Mouse (Mus musculus) right cerebral cortex, postnatal 4 days (tissue): ENCODE measurements around the gene Gm12184.
"Not testable (repeated sequence)": the region's sequence is repeated elsewhere in the genome, so short reads cannot be mapped to it uniquely, and the experiment has no call there.

ENCODE experiments used
- DNase-seq: peaks from one replicate; pipeline ENCODE4 v3.0.0-alpha.2; 2022

Gm12184 gene

DNA sequence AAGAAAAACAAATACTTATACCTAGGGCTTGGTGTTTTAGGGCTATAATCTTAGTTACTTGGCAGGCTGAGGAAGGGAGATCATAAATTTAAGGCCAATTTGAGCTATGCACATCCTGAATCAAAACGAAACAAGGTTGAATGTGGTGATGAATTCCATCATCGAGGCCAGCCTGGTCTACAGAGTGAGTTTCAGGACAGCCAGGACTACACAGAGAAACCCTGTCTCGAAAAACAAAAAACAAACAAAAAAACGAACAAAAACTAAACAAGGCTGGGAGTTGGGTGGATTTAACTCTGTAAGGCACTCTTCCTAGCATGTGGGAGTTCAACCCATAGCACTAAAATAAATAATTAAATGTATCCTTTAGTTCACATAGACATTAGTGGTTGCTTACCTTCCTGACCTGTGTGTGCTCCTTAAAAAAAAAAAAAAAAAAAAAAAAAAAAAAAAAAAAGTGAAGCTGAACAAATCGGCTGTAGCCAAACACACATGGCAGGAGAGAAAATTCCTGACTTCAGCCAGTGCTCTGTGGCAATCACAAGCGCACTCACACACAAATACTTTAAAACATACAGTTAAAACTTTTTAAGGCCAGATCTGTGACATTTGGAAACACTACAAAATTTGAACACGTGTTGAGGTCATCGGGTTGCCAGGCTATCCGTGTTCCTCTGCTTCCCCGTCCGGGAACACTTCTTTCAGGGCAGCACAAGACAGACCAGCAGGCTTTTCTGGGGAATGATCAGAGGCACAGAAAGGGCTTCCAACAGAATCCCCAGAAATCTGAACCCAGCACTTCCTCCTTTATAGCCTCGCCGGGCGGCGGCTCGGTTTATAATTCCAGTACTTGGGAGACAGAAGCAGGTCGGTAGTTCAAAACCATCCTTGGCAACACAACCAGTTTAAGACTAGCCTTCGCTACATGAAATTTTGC, 27.2 kb downstream of the Gm12184 start:
- no peak for DNase-seq

DNA sequence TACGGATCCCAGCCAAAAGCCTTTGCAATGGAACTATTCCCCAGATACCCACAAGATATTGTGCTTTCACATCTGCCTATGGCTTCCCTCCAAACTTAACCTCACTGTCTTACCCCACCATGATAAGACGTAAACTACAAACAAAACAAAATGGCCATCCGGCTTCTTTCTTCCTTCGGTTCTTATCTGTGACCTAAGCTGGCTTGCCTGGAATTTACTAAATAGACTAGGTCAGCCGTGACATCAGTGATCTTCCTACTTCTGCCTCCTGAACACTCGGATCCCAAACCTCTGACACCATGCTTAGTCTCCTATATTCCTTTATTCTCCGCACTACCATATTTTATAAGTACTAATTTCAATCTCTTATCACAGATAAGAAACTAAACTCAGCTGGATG, 28.1 kb downstream of the Gm12184 start:
- DNase-seq: no peak

DNA sequence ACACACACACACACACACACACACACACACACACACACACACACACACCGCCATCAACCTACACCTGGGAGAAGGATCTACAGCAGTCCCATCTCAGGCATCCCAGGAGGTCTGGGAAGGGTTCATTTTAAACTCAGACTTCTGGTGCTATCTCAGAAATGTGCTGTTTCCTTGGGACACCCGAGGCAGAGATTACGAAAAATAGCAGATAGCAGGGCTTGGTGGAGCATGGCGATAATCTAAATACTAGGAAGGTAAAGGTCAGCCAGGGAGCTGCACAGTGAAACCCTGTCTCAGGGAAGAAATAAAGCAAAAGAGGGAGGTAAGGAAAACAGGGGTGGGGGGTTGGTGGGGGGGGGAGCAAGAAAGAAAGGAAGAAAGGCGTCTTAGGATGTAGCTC, 29.2 kb downstream of the Gm12184 start:
- DNase-seq: no peak

DNA sequence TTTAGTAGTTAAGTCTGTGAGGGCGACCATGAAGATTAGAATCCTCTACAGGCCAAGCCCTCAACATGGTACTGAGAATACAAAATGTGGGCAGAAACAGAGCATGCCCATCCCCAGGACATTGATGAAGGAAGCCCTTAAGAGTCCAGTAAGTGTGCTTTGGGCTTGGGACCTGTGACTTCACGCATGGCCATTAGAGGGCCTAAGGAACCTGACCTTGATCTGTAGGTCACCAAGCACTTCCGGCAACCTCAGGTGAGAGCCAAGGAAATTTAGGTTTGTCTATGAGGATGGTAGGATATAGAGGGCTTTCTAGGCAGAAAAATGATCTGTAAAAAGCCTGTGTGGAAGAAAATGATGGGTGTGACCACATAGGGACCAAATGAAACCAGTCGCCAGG, 30.2 kb downstream of the Gm12184 start:
- no peak for DNase-seq

DNA sequence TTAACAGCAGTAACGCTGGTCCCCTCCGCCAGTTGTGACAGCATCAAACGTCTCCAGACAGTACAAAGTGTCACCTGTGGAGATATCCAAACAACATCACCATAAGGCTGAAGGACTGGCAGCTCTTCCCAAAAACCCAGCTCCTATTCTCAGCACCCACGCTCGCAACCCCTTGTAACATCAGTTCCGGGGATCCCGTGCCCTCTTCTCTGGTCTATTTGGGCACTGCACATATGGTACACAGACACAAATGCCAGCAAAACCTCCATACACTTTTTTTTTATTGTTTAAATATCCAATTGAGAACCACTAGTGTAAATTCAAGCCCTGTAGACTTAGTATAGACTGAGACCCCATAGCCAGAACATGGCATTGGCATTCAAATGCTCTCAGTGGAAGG, 31.2 kb downstream of the Gm12184 start:
- DNase-seq: no peak

DNA sequence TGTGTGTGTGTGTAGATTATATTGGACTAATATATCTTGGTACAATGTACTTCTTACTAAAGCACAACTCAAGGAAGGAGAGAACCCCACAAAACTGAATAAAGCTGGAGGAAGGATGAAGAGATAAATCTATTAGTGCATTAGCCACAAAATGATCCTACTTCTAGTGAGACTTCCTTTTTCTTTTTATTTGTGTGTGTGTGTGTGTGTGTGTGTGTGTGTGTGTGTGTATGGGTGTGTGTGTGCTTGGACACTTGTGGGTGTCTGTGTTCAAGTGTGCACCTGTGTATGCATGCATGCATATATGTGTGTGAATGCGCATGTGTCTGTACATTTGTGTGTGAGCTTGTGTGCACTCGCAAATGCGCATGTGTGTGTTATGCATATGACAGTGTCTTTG, 33.3 kb downstream of the Gm12184 start:
- DNase-seq: no peak

DNA sequence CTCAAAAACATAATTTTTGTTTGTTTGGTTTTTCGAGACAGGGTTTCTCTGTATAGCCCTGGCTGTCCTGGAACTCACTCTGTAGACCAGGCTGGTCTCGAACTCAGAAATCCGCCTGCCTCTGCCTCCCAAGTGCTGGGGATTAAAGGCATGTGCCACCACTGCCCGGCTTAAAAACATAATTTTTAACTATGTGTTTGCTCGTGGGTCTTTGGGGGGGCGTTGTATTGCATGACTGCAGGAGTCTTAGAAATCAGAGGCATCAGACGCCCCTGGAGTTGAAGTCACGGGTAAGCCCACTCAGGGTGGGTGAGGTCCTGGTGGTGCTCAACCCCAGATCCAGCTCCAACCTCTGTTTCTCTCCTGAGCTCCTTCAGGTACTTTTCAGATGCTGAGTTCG, 34.6 kb downstream of the Gm12184 start:
- DNase-seq: not testable (repeated sequence)

DNA sequence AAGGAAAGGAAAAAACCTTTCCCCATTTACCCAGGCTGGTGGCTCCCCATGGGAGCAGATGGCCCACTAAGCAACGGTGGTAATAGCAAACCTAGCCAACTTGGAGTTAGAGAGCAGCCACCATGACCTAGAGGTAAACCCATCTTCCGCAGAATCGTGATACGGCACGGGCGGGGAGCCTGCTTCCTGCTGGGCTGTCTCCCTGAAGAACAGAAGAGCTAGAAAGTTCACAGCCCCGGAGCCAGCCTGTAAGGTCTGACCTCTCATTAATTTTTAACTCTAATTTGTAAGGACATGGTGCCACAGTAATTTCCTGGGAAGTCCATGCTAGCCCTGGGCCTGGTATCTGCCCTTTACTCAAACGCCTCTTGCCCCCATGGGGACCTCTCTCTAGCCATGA, 35.5 kb downstream of the Gm12184 start:
- no peak for DNase-seq

DNA sequence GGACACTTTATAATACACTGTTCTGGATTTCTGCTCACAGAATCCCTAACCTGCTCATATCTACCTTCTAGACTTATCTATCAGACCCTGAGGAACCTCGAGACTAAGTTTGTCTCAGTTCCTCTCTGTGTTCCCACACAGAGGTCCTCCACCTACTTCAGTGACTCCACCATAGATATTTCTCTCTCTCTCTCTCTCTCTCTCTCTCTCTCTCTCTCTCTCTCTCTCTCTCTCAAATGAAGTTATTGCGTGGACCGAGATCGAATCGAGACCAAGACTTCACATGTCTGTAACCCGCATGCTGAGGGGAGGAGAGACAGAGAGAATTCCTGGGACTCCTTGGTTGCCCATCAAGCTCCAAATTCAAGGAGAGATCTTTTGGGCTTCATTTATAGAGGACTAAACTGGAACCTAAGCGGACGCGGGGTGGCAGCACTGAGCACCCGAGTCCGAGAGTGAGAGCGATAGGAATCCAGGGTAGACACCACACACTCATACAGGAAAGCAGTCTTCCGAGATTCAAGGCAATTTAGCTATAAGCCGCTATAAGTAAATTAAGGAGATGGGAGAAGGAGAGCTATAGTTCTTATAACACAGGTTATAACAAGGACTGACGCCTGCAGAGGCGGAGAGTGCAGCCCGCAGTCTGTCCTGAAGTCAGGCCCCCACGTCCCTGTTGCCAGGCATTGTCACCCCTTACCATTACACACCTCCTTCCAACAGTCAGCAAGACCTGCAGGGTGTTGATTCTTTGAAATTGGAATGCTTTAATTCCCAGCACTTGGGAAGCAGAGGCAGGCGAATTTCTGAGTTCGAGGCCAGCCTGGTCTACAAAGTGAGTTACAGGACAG, 36.3 kb downstream of the Gm12184 start:
- DNase-seq: peak; percentile 91

DNA sequence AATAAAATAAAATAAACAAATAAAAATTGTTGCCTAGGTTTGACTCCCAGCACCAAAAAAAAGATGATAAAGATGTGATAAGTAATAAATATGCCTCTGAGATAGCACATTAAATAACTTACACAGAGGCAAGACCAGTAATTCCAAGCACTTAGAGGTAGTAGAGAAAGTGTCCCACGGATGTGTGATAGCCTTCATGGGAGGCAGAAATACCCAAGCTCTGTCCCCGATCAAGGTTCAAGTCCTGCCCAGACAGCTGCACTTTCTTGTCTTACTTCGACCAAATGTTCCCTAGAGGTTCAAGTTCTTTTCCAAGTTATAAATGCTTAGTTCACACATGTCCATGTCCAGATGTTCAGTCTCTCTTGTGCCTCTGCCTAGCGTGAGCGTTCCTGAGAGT, 37.2 kb downstream of the Gm12184 start:
- DNase-seq: no peak

DNA sequence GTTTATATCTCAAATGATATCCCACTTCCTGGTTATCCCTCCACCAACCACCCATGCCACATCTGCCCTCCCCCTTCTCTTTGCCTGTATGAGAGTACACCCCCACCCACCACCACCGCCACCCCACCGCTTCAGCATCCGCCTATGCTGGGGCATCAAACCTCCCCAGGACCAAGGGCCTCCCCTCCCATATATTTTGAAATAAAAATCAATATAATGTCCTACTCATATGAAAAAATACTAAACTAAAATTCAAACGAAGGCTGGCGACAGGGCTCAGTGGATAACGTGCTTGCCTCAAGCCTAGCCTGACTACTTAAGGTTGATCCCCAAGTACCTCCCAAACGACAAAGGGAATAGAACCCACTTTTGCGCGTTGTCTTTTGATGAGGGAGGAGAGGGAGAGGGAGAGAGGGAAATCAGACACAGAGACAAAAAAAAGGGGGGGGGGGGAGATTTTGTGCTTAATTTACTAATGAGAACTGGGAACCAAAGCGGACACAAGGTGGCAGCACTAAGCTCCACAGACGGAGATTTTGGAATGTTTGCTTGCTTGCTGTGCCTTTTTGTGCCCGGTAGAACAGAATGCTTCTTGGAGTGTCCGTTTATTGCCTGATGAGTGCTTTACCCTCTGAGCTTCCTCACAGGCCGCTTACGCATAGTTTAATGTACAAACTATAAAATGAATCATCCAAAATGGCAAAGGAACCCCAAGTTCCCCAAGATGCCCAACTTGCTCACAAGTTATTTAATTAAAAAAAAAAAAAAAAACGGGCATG, 38.0 kb downstream of the Gm12184 start:
- peak; percentile 81 for DNase-seq

DNA sequence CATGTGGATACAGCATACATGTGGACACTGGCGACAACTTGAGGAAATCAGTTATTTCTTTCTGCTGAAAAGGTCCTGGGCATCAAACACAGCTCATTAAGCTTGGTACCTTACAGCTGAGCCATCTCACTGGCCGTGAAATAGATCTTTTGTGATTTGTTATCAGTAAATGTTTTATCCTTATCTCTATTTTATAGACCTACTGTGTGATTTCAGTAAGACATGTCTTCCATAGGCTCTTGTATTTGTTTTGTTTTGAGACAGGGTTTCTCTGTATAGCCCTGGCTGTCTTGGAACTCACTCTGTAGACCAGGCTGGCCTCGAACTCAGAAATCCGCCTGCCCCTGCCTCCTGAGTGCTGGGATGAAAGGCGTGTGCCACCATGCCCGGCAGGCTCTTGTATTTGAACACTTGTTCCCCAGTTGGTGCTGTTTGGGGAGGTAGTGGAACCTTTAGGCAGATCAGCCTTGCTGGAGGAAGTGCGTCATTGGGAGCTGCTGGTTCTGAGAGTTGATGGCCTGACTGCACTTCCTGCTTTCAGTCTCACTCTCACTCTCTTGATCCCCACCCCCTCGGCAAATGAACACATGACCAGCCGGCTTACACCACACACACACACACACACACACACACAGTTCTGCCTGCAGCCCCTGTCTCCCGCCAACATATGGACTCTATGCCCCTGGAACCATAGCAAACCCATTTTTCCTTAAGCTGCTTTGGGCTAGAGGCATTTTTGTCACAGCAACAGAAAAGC, 38.8 kb downstream of the Gm12184 start:
- no peak for DNase-seq

DNA sequence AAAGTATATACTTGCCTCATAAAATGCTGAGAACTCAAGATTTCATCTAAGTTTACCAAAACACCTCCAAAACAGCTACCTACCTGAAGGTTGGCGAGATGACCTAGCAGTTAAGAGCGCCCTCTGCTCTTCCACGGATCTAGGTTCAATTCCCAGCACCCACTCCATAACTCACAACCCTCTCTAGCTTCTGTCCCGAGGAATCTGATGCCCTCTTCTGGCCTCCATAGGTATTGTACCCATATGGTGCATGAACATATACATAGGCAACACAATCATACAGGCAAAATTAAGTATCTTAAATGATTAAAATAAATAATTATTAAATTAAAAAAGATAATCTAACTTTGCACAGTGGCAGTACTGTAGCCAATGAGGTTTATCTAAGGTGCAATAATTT, 44.2 kb downstream of the Gm12184 start:
- DNase-seq: no peak

DNA sequence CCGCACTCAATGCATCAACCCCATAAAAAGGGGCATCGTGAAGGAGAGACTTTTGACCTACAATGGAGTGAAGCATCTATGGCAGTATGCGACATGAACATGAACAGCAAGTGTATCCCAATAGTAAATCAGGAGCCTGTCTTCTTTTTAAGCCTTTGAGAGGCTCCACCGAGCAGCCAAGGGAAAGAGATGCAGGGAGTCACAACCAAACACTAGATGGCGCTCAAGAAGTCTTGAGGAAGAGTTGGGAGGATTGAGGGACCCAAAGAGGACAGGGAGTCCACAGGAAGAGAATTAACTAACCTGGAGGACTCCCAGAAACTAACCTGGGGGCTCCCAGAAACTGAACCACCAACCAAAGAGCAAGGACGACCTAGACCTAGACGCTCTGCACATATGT, 47.0 kb downstream of the Gm12184 start:
- DNase-seq: no peak

DNA sequence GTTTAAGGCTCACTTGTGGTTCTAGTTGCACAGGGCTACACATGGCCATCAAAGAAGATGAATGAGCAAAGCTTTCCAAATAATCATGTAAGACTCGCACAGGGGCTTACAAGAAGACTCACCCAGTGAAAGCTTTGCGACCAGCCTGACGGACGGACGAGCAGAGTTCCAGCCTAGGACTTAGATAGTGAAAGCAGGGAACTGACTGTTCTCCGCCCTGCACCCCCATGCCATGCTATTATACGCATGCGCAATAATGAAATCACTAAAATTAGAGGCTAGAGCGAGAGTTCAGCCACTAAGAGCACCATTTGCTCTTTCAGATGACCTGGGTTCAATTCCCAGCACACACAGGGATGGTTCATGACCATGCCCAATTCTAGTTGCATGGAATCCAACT, 49.2 kb downstream of the Gm12184 start:
- DNase-seq: no peak

DNA sequence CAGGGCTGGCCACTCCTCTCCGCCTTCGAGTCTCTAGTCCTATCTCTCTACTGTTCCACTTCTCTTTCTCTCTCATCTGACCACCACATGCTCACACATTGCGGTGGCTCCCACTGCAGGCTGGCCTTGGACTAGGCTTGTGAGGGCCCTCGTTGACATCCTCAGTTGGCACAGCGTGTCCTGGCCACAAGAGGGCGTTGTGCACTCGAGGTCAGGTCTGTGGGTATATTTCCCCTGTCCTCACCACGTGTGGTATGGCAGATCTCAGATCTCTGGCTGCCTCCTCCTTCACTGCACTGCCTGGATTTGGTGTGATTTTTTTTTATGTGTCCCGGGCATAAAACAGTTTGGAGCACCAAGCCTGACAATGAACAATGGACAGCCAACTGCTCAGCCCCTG, 49.8 kb downstream of the Gm12184 start:
- no peak for DNase-seq

DNA sequence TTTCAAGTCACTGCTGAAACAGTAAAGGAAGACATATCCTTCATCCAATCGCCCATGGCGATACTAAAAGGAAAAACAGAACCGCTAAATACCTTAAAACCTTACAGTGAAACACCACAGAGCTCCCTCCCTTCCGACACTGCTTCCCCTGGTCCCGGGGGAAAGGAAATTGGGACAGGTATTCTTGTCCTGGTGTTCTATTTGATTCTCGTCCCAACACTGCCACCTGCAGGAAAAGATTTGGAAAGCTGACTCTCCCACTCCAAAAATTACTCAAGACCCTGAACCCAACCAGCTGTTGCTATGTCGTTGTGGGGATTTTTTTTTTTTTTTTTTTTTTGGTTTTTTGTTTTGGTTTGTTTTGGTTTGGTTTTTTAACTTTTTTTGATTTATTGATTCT, 51.0 kb downstream of the Gm12184 start:
- DNase-seq: peak; percentile 67
